Mouse (Mus musculus) neural tube, embryonic 15.5 days (tissue): Measurements from ENCODE around the gene Hoxc9. TPM values are rescaled to one million over a fixed set of nuclear protein-coding genes. Genes with fewer than 3 reads are reported as not detected.

ENCODE experiments used
- ATAC-seq: fragments of 200-750 bp; cut with Nextera tagmentation; 2 replicates; pipeline ENCODE4 v1.8.0; 2017; ENCODE audit warnings: mild to moderate bottlenecking, moderate TSS enrichment, moderate library complexity; ENCODE audit not compliant: low FRiP score
- H3K27ac ChIP-seq: fragments of 300-500 bp; sonication (generic); replicated peaks from 2 replicates; pipeline ENCODE4 v1.5.1; 2015; ENCODE audit warnings: mild to moderate bottlenecking, inconsistent platforms
- H3K27me3 ChIP-seq: fragments of 300-500 bp; sonication (generic); replicated peaks from 2 replicates; pipeline ENCODE4 v1.6.1; 2015; ENCODE audit warnings: inconsistent platforms
- H3K36me3 ChIP-seq: fragments of 300-500 bp; sonication (generic); 2 replicates; pipeline ENCODE4 v1.6.1; 2015; ENCODE audit warnings: inconsistent platforms
- H3K4me1 ChIP-seq: fragments of 300-500 bp; sonication (generic); 2 replicates; pipeline ENCODE4 v1.6.1; 2015; ENCODE audit warnings: inconsistent platforms
- H3K4me2 ChIP-seq: fragments of 300-500 bp; sonication (generic); 2 replicates; pipeline ENCODE4 v1.6.1; 2015; ENCODE audit warnings: inconsistent platforms, mild to moderate bottlenecking, moderate library complexity
- H3K4me3 ChIP-seq: fragments of 300-500 bp; sonication (generic); replicated peaks from 2 replicates; pipeline ENCODE4 v1.5.1; 2015; ENCODE audit warnings: mild to moderate bottlenecking, inconsistent platforms
- H3K9ac ChIP-seq: fragments of 300-500 bp; sonication (generic); replicated peaks from 2 replicates; pipeline ENCODE4 v1.6.1; 2015; ENCODE audit warnings: mild to moderate bottlenecking, inconsistent platforms
- H3K9me3 ChIP-seq: fragments of 300-500 bp; sonication (generic); replicated peaks from 2 replicates; pipeline ENCODE4 v1.6.1; 2016; ENCODE audit warnings: inconsistent platforms
- WGBS: fragments of 180-500 bp; shearing (Covaris S2); methylation state at CpG from one replicate; pipeline ENCODE4 v1.1.7; 2015; ENCODE audit warnings: mixed read lengths; 5-methylcytosine and 5-hydroxymethylcytosine counted together
- microRNA counts: library from miRNA; unstranded; fragments of <30 nt; microRNA quantifications from one replicate; lab custom pipeline; 2016
- microRNA-seq: library from miRNA; unstranded; fragments of <30 nt; microRNA quantifications from one replicate; pipeline ENCODE4, GENCODE M21; 2017
- polyA plus RNA-seq: library from polyadenylated mRNA; unstranded; fragments of >200 nt; fragmentation: Nextera tagmentation; extraction: Ambion mirVana; gene quantifications from 2 replicates; pipeline ENCODE4 v1.2.1, GENCODE M21; 2015

Gene Hoxc9
- polyA plus RNA-seq, 1 experiment from 2014 or later, result 30.9 TPM

DNA sequence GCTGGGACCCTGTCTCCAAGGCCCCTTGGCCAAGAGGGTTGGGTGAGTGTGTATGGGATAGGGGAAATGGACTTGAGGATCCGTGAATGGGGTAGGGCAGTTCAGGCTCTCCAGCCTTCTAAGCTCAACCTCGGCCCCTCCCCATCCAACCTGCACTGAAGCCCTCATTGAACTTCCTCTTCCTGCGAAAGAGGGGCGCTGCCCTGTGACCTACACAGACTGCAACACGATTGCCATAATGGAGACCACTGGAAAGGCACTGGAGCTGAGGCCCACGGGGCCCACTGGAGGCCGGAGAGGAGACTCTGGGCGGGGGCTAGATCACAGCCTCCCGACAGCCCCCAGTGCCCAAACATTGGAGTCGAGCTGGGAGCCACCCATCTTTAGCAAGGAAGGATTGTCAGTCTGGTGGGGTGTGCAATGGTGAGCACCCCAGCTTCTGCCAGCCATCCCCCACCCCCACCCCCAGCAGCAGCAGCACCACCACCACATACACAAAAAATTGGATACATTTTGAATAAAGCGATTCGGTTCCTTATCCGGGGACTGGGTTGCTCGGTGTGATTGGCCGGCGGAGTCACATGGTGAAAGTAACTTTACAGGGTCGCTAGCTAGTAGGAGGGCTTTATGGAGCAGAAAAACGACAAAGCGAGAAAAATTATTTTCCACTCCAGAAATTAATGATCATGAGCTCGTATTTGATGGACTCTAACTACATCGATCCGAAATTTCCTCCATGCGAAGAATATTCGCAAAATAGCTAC, 58.0 kb downstream of the Hoxc9 start:
- no peaks in the 10 kb centered on the region for H3K36me3 ChIP-seq
- no peaks in the 10 kb centered on the region for H3K9me3 ChIP-seq
- H3K27me3 ChIP-seq, result no peaks in the 10 kb centered on the region
- peak overlapping the region; percentile 64 for H3K4me2 ChIP-seq
- H3K4me3 ChIP-seq, result peak overlapping the region; percentile 41
- H3K4me1 ChIP-seq, result peaks cover 81% of the 10 kb centered on the region
- 5% methylated on average over 24 of the region's 24 CpGs for WGBS
- peak overlapping the region; percentile 83 for H3K27ac ChIP-seq
- peak; percentile 46; the same call in 1 of the 2 replicates for ATAC-seq
- peak overlapping the region; percentile 47 for H3K9ac ChIP-seq

MicroRNA genes within 50 kb of the gene (microRNA counts, 519-probe panel; counts per million panel counts)
- 2,522 counts per million, percentile 59 among the panel's probes with 10 or more counts for microRNA mmu-miR-615-3p (lab: Ali Mortazavi, UCI)
- microRNA mmu-miR-615-5p (lab: Ali Mortazavi, UCI), result 793 counts per million, percentile 2 among the panel's probes with 10 or more counts

Small RNAs within 50 kb of the gene (microRNA-seq; reads per million reads assigned to microRNA genes)
- gene Mir196a-2 (1,732 reads per million, percentile 83 among the genes with 10 or more reads in this experiment), gene Mir615 (6,696 reads per million, percentile 95 among the genes with 10 or more reads in this experiment)

Other genes with a start within 250 kb of the Hoxc9 start
- gene Hoxc13, start 55.3 kb upstream of the Hoxc9 start, polyA plus RNA-seq, result 5.7 and 9.3 TPM in 2 replicates
- gene Hoxc12, start 39.7 kb upstream of the Hoxc9 start, polyA plus RNA-seq, result 12.7 and 19.7 TPM in 2 replicates
- gene Hoxc11, start 22.0 kb upstream of the Hoxc9 start, polyA plus RNA-seq, result 2.1 and 5.6 TPM in 2 replicates
- gene Hoxc10, start 9.6 kb upstream of the Hoxc9 start, polyA plus RNA-seq, result 51.3 and 71.0 TPM in 2 replicates
- 14.6 and 20.7 TPM in 2 replicates for gene Hoxc5, start 9.0 kb upstream of the Hoxc9 start, polyA plus RNA-seq
- gene Hoxc8, start 14.2 kb downstream of the Hoxc9 start, polyA plus RNA-seq, result 56.5 and 108 TPM in 2 replicates
- gene Hoxc6, start 21.8 kb downstream of the Hoxc9 start, polyA plus RNA-seq, result 23.4 and 35.1 TPM in 2 replicates
- gene Hoxc4, start 42.5 kb downstream of the Hoxc9 start, polyA plus RNA-seq, result 26.7 and 48.6 TPM in 2 replicates
- gene Smug1, start 190.7 kb downstream of the Hoxc9 start, polyA plus RNA-seq, result 25.8 and 30.9 TPM in 2 replicates